15 mouse cellular contexts compared by ENCODE assay signal in the genomic region with DNA sequence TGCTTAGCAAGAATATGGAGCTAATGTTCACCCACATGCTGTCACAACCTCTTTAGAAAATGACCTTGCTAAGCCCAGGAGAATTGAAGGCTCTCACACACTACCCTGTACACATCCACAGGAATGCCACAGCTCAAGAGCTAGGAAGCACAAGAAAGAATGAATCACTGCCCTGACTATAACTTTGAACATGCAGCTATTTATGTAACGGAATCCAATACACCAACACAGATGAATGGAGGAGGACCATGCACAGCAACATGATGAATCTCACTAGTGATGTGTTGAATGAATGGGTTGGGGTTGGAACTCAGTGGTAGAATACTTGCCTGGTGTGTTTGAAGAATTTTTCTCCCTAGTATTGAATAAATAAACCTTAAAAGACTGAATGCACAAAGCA.
"Had no signal": no experiment of that assay in that cellular context is flagged by ENCODE, and none has a peak within 500 bp of the region (broad histone marks: within the 10 kb centered on the region; RNA-seq: fewer than 3 reads in every experiment).

No protein-coding gene starts in this region.

- H3K4me3 ChIP-seq: liver, embryonic 13.5 days had no signal

- H3K27ac ChIP-seq: liver, embryonic 13.5 days; stomach, postnatal 0 days had no signal

- H3K9me3 ChIP-seq: liver, embryonic 13.5 days had no signal

- H3K4me2 ChIP-seq: liver, embryonic 13.5 days; midbrain, embryonic 11.5 days had no signal

- DNase-seq: kidney, postnatal 14 days; kidney, postnatal 4 days; liver, embryonic 13.5 days; lung, adult 2 months; lung, postnatal 14 days; lung, postnatal 4 days; midbrain, embryonic 14.5 days; right cerebral cortex, adult 18-20 months; right cerebral cortex, postnatal 14 days; right cerebral cortex, postnatal 4 days; thymus, adult 2 months; thymus, postnatal 14 days; thymus, postnatal 4 days had no signal

- H3K36me3 ChIP-seq: liver, embryonic 13.5 days had no signal

- H3K9ac ChIP-seq: liver, embryonic 13.5 days had no signal
